Mouse (Mus musculus) myocyte (in vitro differentiated cells): ENCODE results near the gene Imp3.

Experiments used
- CEBPB ChIP-seq: IDR thresholded peaks from 2 replicates; pipeline ENCODE4 v1.6.1; 2011; ENCODE audit warnings: mild to moderate bottlenecking, moderate library complexity; ENCODE audit not compliant: poor library complexity, insufficient read depth, severe bottlenecking
- MAX ChIP-seq: IDR thresholded peaks from one replicate; pipeline ENCODE4 v1.6.1; 2011; ENCODE audit warnings: low read depth, mild to moderate bottlenecking, control low read depth
- MYOD1 ChIP-seq, 3 experiments: IDR thresholded peaks; one replicate each; pipeline ENCODE4 v1.6.1; 2011; ENCODE audit warnings: control low read depth in 2 of 3, low read depth in 2 of 3, mild to moderate bottlenecking in 2 of 3, moderate library complexity in 1 of 3; ENCODE audit not compliant: insufficient read length in 2 of 3, control insufficient read depth in 1 of 3
- MYOG ChIP-seq, 3 experiments: IDR thresholded peaks; one replicate each; pipeline ENCODE4 v1.6.1; 2011; ENCODE audit warnings: control low read depth in 2 of 3, low read depth in 2 of 3, mild to moderate bottlenecking in 2 of 3; ENCODE audit not compliant: insufficient read length in 2 of 3, control insufficient read depth in 1 of 3, insufficient read depth in 1 of 3
- POLR2A ChIP-seq: IDR thresholded peaks from one replicate; pipeline ENCODE4 v1.6.1; 2011; ENCODE audit warnings: low read depth, mild to moderate bottlenecking, control low read depth, moderate library complexity; ENCODE audit not compliant: insufficient read length
- REST ChIP-seq: IDR thresholded peaks from one replicate; pipeline ENCODE4 v1.6.1; 2011; ENCODE audit warnings: mild to moderate bottlenecking, control low read depth, moderate library complexity; ENCODE audit not compliant: insufficient read depth, insufficient read length
- SRF ChIP-seq: IDR thresholded peaks from one replicate; pipeline ENCODE4 v1.6.1; 2011; ENCODE audit warnings: low read depth; ENCODE audit not compliant: control insufficient read depth, insufficient read length
- TCF12 ChIP-seq: IDR thresholded peaks from one replicate; pipeline ENCODE4 v1.6.1; 2011; ENCODE audit warnings: mild to moderate bottlenecking, control low read depth; ENCODE audit not compliant: poor library complexity, insufficient read depth, severe bottlenecking
- USF1 ChIP-seq: IDR thresholded peaks from one replicate; pipeline ENCODE4 v1.6.1; 2011; ENCODE audit warnings: low read depth, mild to moderate bottlenecking, control low read depth, moderate library complexity

- TF ChIP-seq POLR2A = peak; percentile 97
- TF ChIP-seq MAX = no peak
- TF ChIP-seq SRF = peak; percentile 86
- no peak for TF ChIP-seq CEBPB
- TF ChIP-seq USF1 = no peak
- no peak for TF ChIP-seq TCF12
- no peak for TF ChIP-seq REST
- TF ChIP-seq MYOG (IDR thresholded peaks at IDR 0.05; ENCODE audit: control insufficient read depth in 1 of 3, insufficient read depth in 1 of 3, insufficient read length in 2 of 3, low read depth in 2 of 3) = no peak
- TF ChIP-seq MYOD1 (IDR thresholded peaks at IDR 0.05; ENCODE audit: control insufficient read depth in 1 of 3, insufficient read length in 2 of 3, low read depth in 2 of 3) = no peak
Measured at GRCm38 (mm10) chr9:56950414-56951400, 13.4 kb downstream of the Imp3 start, which contains the start of gene Snupn.
